Mouse (Mus musculus) lung, embryonic 14.5 days (tissue): Measurements from ENCODE around the gene Rnf24. TPM values are rescaled to one million over a fixed set of nuclear protein-coding genes. Genes with fewer than 3 reads are reported as not detected.
"Not testable (repeated sequence)": the region's sequence is repeated elsewhere in the genome, so short reads cannot be mapped to it uniquely, and the experiment has no call there.

Experiments used
- ATAC-seq: fragments of 200-750 bp; cut with Nextera tagmentation; 2 replicates; pipeline ENCODE4 v1.8.0; 2017; ENCODE audit warnings: mild to moderate bottlenecking, moderate TSS enrichment, moderate library complexity; ENCODE audit not compliant: insufficient read depth
- DNase-seq: peaks from one replicate; pipeline ENCODE4 v3.0.0-alpha.2; 2015
- H3K27ac ChIP-seq: fragments of 300-500 bp; sonication (generic); 2 replicates; pipeline ENCODE4 v1.5.1; 2014; ENCODE audit warnings: low read depth, mild to moderate bottlenecking, moderate library complexity
- H3K27me3 ChIP-seq: fragments of 300-500 bp; sonication (generic); 2 replicates; pipeline ENCODE4 v1.6.1; 2014; ENCODE audit warnings: low read length, control low read depth; ENCODE audit not compliant: insufficient read depth
- H3K36me3 ChIP-seq: fragments of 300-500 bp; sonication (generic); 2 replicates; pipeline ENCODE4 v1.6.1; 2014; ENCODE audit warnings: control low read depth; ENCODE audit not compliant: insufficient read depth
- H3K4me1 ChIP-seq: fragments of 300-500 bp; sonication (generic); 2 replicates; pipeline ENCODE4 v1.6.1; 2014; ENCODE audit warnings: antibody characterized with exemption, control low read depth; ENCODE audit not compliant: insufficient read depth
- H3K4me2 ChIP-seq: fragments of 300-500 bp; sonication (generic); 2 replicates; pipeline ENCODE4 v1.6.1; 2014; ENCODE audit warnings: mild to moderate bottlenecking
- H3K4me3 ChIP-seq: fragments of 300-500 bp; sonication (generic); 2 replicates; pipeline ENCODE4 v1.5.1; 2014; ENCODE audit warnings: low read depth, low read length
- H3K9ac ChIP-seq: fragments of 300-500 bp; sonication (generic); 2 replicates; pipeline ENCODE4 v1.6.1; 2014
- H3K9me3 ChIP-seq: fragments of 300-500 bp; sonication (generic); 2 replicates; pipeline ENCODE4 v1.6.1; 2016; ENCODE audit warnings: low read depth, low read length, control low read depth
- CTCF ChIP-seq: IDR thresholded peaks from 2 replicates; pipeline ENCODE4 v1.5.1; 2016; ENCODE audit warnings: antibody characterized with exemption, low read depth
- WGBS: fragments of 180-500 bp; shearing (Covaris S2); extraction: QIAGEN DNeasy Blood & Tissue Kit; methylation state at CpG from one replicate; pipeline ENCODE4 v1.1.7; 2014; 5-methylcytosine and 5-hydroxymethylcytosine counted together
- polyA plus RNA-seq: library from polyadenylated mRNA; unstranded; fragments of >200 nt; fragmentation: Nextera tagmentation; extraction: Ambion mirVana; gene quantifications from 2 replicates; pipeline ENCODE4 v1.2.1, GENCODE M21; 2014

Rnf24 gene
- polyA plus RNA-seq, 1 experiment from 2014 or later: 5.3 TPM

DNA sequence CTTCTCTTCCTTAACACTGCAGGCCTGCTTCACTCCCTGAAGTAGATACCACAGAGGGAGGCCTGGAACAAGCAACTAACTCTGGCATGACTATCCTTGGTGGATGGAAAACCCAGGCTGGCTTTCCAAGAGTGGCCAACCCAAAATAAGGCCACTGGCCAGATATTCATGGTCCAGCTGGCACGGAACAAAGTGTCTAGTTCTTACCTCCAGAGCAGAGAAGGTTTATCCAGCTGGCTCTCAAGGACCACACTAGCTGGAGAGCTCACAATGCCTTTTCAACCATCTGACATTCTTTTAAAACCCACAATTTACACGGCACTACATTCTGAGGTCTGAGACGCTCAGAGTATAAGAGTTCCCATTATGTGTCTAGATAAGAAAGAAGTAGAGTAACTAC is 8.2 kb downstream of the Rnf24 start:
- Histone ChIP-seq H3K9me3 (no peaks in the 10 kb centered on the region), H3K36me3 (no peaks in the 10 kb centered on the region), H3K27ac (peak overlapping the region; percentile 44), H3K9ac (no peak overlapping the region), H3K4me2 (no peak overlapping the region), H3K4me3 (no peak overlapping the region), H3K4me1 (no peaks in the 10 kb centered on the region), H3K27me3 (no peaks in the 10 kb centered on the region)
- ATAC-seq: no peak
- peak; percentile 30 for DNase-seq
- TF ChIP-seq CTCF: no peak
- WGBS: 65% methylated on average over 3 of the region's 3 CpGs

DNA sequence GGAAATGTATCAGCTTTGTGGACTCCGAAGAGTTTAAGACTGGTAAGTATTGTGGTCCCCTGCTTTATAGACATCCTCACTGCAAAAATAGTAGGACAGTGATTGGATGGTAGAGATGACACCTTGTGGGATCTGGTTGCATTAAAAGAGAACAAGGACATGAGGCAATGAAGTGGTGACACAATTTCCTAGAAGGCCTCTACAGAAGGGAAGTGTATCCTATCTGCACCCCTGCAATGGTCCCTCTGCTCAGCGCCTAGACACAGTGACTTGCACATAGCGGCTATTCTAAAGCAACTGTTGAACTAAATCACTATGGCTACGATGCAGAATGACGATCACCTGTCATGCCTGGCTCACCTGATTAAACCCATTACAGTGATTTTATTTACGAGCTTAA is 15.1 kb downstream of the Rnf24 start:
- no peak for DNase-seq
- Histone ChIP-seq H3K4me2 (no peak overlapping the region), H3K36me3 (no peaks in the 10 kb centered on the region)

DNA sequence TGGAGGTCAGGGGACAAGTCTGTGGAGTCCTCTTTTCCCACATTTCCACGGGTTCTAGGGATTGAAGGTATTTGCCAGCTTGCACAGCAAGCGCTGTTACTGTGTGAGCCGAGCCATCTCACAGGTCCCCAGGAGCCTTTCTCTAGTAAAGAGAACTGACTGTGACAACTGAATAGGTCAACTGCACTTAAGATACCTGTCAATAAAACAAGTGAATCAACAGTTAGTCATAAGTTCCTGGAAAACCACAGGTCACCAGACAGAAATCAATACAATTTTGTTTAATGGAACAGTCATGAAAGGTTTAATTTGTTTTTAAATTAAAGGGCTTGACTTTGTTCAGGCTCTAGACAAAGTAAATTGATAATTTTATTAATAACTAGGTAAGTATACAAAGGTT is 22.1 kb downstream of the Rnf24 start:
- Histone ChIP-seq H3K4me2 (no peak overlapping the region), H3K4me3 (no peak overlapping the region), H3K27ac (no peak overlapping the region), H3K36me3 (no peaks in the 10 kb centered on the region), H3K9me3 (no peaks in the 10 kb centered on the region), H3K4me1 (0 out of 2 replicates have a peak, but pooled peaks cover 3% of the 10 kb centered on the region), H3K27me3 (no peaks in the 10 kb centered on the region), H3K9ac (no peak overlapping the region)
- TF ChIP-seq CTCF: no peak
- ATAC-seq: no peak
- DNase-seq: no peak
- 70% methylated on average over 3 of the region's 3 CpGs for WGBS

More for the DNA sequence above, 15.1 kb downstream of the Rnf24 start:
- WGBS: 76% methylated on average over 6 of the region's 6 CpGs
- H3K27ac ChIP-seq: no peak overlapping the region
- TF ChIP-seq CTCF: no peak
- no peaks in the 10 kb centered on the region for H3K4me1 ChIP-seq
- H3K9ac ChIP-seq: no peak overlapping the region
- H3K9me3 ChIP-seq: no peaks in the 10 kb centered on the region
- H3K27me3 ChIP-seq: no peaks in the 10 kb centered on the region
- H3K4me3 ChIP-seq: no peak overlapping the region
- no peak for ATAC-seq

DNA sequence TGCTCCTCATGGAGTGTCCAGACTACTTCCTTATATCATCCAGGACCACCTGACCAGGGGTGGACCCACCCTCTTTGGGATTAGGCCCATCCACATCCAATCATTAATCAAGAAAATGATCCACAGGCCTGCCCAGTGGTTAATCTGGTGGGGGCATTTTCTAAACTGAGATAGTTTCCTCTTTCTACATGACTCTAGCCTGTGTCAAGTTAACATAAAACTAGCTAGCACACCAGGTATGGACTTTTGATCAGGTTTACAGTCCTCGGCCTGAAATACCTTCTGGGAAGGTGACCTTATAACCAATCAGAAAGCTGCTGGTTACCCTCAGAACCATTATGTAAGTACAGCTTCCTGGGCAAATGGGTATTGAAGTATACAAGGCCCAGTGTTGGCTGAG is 23.7 kb downstream of the Rnf24 start:
- no peak overlapping the region for H3K4me2 ChIP-seq

DNA sequence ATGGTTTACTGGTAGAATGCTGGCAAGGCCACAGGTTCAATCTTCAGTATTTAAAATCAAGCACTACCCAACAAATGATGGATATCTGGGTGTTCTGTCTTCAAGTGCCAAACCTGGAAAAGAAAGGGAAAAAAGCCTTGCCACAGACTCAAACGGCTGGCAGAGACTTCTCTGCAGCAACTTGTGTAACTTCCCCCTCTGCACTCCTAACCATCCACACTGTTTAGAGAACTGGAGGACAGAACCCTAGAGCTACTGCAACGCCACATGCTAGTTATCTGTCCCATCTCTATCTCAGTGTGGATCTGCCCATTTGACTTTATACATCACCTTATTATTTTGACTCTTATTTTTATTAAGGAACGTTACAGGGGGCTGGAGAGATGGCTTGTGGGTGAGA is 26.6 kb downstream of the Rnf24 start:
- H3K27ac ChIP-seq: no peak overlapping the region
- H3K9ac ChIP-seq: no peak overlapping the region
- WGBS: 46% methylated on average over 3 of the region's 3 CpGs
- DNase-seq: no peak
- 0 out of 2 replicates have a peak, but pooled peaks cover 4% of the 10 kb centered on the region for H3K4me1 ChIP-seq
- no peaks in the 10 kb centered on the region for H3K36me3 ChIP-seq
- TF ChIP-seq CTCF: no peak
- H3K4me2 ChIP-seq: no peak overlapping the region
- ATAC-seq: no peak
- no peaks in the 10 kb centered on the region for H3K27me3 ChIP-seq
- H3K9me3 ChIP-seq: no peaks in the 10 kb centered on the region
- H3K4me3 ChIP-seq: no peak overlapping the region

More for the DNA sequence above, 23.7 kb downstream of the Rnf24 start:
- ATAC-seq (no peak), DNase-seq (no peak)
- H3K4me3 ChIP-seq: no peak overlapping the region
- no peak overlapping the region for H3K9ac ChIP-seq
- WGBS: 79% methylated on average over 1 of the region's 1 CpGs
- no peaks in the 10 kb centered on the region for H3K9me3 ChIP-seq
- H3K27ac ChIP-seq: no peak overlapping the region
- H3K4me1 ChIP-seq: 0 out of 2 replicates have a peak, but pooled peaks cover 4% of the 10 kb centered on the region
- no peak for TF ChIP-seq CTCF
- H3K36me3 ChIP-seq: no peaks in the 10 kb centered on the region
- H3K27me3 ChIP-seq: no peaks in the 10 kb centered on the region

DNA sequence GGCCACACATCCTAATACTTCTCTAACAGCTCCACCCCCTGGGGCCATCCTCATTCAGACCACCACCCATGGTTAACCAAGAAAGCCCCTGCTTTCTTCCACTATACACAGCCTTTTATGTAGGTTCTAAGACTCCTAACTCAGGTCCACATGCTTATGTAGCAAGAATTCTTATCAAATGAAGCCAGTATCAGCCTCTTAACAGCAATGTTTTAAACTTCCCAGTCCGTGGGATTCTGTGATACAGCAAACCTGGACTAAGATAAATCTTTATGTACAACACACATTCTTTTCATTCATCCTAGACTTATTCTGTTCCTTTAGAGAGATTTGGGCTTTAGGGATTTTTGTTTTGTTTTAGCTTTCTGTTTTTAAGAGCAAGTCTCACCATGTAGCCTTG is 29.0 kb downstream of the Rnf24 start:
- ATAC-seq (no peak), DNase-seq (no peak)
- Histone ChIP-seq H3K27me3 (no peaks in the 10 kb centered on the region), H3K9me3 (no peaks in the 10 kb centered on the region), H3K4me2 (no peak overlapping the region), H3K36me3 (no peaks in the 10 kb centered on the region), H3K4me1 (0 out of 2 replicates have a peak, but pooled peaks cover 4% of the 10 kb centered on the region), H3K27ac (no peak overlapping the region), H3K9ac (no peak overlapping the region), H3K4me3 (no peak overlapping the region)
- TF ChIP-seq CTCF: no peak
- WGBS: 62% methylated on average over 1 of the region's 1 CpGs

DNA sequence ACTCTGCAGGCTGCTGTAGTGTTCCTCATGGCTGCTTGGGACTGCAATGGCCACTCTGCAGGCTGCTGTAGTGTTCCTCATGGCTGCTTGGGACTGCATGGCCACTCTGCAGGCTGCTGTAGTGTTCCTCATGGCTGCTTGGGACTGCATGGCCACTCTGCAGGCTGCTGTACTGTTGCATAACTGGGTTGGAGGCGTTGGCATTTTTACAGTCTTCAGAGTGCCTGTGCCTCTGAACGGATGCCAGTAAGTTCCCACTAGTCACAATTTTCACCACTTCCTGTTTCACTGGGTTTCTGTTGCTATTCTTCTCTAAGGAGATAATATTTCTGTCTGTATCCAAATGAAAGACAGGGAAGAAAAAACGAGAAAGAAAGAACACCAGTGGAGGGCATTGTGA is 31.5 kb downstream of the Rnf24 start:
- H3K4me2 ChIP-seq, H3K4me1 ChIP-seq, H3K27me3 ChIP-seq, H3K9ac ChIP-seq, H3K36me3 ChIP-seq, H3K4me3 ChIP-seq, H3K9me3 ChIP-seq: not testable (repeated sequence)
- peak overlapping the region; percentile 42; the same call in 1 of the 2 replicates for H3K27ac ChIP-seq
- ATAC-seq (peak; percentile 68; the same call in 1 of the 2 replicates), DNase-seq (peak; percentile 83)
- WGBS: 30% methylated on average over 3 of the region's 3 CpGs

DNA sequence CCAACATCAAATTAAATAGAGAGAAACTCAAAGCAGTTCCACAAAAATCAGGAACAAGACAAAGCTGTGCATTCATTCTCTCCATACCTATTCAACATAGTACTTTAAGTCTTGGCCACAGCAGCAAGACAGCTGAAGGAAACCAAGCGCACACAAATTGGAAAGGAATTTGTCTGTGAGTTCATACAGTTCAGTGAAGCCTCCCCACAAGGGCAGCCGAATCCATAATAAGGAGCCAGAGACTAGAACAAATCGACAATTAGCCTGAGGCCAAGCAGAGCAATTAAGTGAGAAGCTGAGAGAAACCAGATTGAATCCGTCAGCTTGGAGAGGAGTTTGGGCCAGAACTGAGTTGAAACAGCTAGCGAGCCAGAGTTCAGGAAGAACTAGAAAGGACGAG is 33.3 kb downstream of the Rnf24 start:
- no peak overlapping the region for H3K4me2 ChIP-seq

More for the DNA sequence above, 33.3 kb downstream of the Rnf24 start:
- Histone ChIP-seq H3K4me1 (no peaks in the 10 kb centered on the region), H3K9ac (no peak overlapping the region), H3K36me3 (no peaks in the 10 kb centered on the region), H3K4me3 (no peak overlapping the region), H3K9me3 (peaks cover 8% of the 10 kb centered on the region; the same call in 1 of the 2 replicates), H3K27me3 (no peaks in the 10 kb centered on the region), H3K27ac (no peak overlapping the region)
- DNase-seq (no peak), ATAC-seq (no peak)
- 87% methylated on average over 6 of the region's 6 CpGs for WGBS
- TF ChIP-seq CTCF: no peak
